Mouse (Mus musculus): ENCODE results near the gene Slc25a11. TPM values are rescaled to one million over a fixed set of nuclear protein-coding genes. Genes with fewer than 3 reads are reported as not detected.

Gene Slc25a11
- polyA plus RNA-seq, 1 experiment, result 136 TPM

DNA sequence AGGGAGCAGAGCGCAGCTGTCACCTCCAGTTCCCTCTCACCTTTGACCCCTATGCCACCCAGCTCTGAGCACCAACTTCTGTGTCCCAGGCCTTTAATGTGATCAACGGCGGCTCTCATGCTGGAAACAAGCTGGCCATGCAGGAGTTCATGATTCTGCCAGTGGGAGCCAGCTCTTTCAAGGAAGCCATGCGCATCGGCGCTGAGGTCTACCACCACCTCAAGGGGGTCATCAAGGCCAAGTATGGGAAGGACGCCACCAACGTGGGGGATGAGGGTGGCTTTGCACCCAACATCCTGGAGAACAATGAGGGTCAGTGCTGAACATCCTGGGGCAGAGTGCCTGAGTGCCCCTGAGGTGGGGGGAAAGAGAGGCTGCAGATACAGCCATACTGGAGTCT lies 13.3 kb upstream of the Slc25a11 start:
- Histone ChIP-seq H3K27me3 (ENCODE audit: control insufficient read depth, insufficient read depth, insufficient read length) (no peaks in the 10 kb centered on the region), H3K79me2 (ENCODE audit: control insufficient read depth, insufficient read depth) (peaks cover 70% of the 10 kb centered on the region), H3K4me3 (ENCODE audit: insufficient read depth, poor library complexity, severe bottlenecking) (no peak overlapping the region), H3K79me3 (ENCODE audit: low read depth) (peaks cover 46% of the 10 kb centered on the region), H3ac (ENCODE audit: control insufficient read depth, insufficient read length, low read depth) (no peak overlapping the region), H3K36me3 (ENCODE audit: control insufficient read depth, insufficient read depth) (peaks cover 64% of the 10 kb centered on the region)
- TF ChIP-seq CTCF (IDR thresholded peaks at IDR 0.05; ENCODE audit: control insufficient read depth, insufficient read depth, insufficient read length), result no peak
- TF ChIP-seq FOSL1 (IDR thresholded peaks at IDR 0.05; ENCODE audit: insufficient read depth, low read length, poor library complexity, severe bottlenecking), result no peak
- TF ChIP-seq CEBPB (IDR thresholded peaks at IDR 0.05; ENCODE audit: low read depth), result no peak
- TF ChIP-seq MYOG (IDR thresholded peaks at IDR 0.05; ENCODE audit: control insufficient read depth, extremely low read depth, insufficient read length), result no peak
- no peak for TF ChIP-seq USF1 (IDR thresholded peaks at IDR 0.05; ENCODE audit: low read depth)
- TF ChIP-seq MAX (IDR thresholded peaks at IDR 0.05), result no peak
- no peak for TF ChIP-seq MYOD1 (IDR thresholded peaks at IDR 0.05; ENCODE audit: control insufficient read depth, insufficient read length, low read depth)

DNA sequence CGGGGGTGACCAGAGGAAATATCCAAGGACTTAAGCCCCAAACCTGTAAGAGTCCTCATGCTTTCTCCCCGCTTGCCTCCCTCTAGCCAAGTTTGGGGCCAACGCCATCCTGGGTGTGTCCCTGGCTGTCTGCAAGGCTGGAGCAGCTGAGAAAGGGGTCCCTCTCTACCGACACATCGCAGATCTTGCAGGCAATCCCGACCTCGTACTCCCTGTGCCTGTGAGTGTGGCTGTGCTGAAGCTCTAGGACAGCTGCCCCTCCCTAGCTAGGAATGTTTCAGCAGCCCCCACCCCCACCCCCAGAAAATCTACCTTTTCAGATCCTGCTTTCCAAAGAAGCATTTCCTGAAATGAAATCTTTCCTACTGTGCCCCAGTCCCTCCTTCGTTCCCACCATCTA lies 11.7 kb upstream of the Slc25a11 start:
- Histone ChIP-seq H3K79me2 (ENCODE audit: control insufficient read depth, insufficient read depth) (peaks cover 76% of the 10 kb centered on the region), H3ac (ENCODE audit: control insufficient read depth, insufficient read length, low read depth) (peak overlapping the region; percentile 55), H3K27me3 (ENCODE audit: control insufficient read depth, insufficient read depth, insufficient read length) (no peaks in the 10 kb centered on the region), H3K4me3 (ENCODE audit: insufficient read depth, poor library complexity, severe bottlenecking) (peak overlapping the region; percentile 16), H3K79me3 (ENCODE audit: low read depth) (peaks cover 46% of the 10 kb centered on the region), H3K36me3 (ENCODE audit: control insufficient read depth, insufficient read depth) (peaks cover 50% of the 10 kb centered on the region)
- TF ChIP-seq CTCF (IDR thresholded peaks at IDR 0.05; ENCODE audit: control insufficient read depth, insufficient read depth, insufficient read length), result no peak
- peak; percentile 11 for TF ChIP-seq MAX (IDR thresholded peaks at IDR 0.05)

GRCm38 (mm10) chr11:70658521-70658920 lies 11.2 kb upstream of the Slc25a11 start:
- peak overlapping the region; percentile 74 for H3ac ChIP-seq (ENCODE audit: control insufficient read depth, insufficient read length, low read depth)
- TF ChIP-seq MYOD1 (IDR thresholded peaks at IDR 0.05; ENCODE audit: control insufficient read depth, insufficient read length, low read depth) (peak; percentile 51), USF1 (IDR thresholded peaks at IDR 0.05; ENCODE audit: low read depth) (no peak), FOSL1 (IDR thresholded peaks at IDR 0.05; ENCODE audit: insufficient read depth, low read length, poor library complexity, severe bottlenecking) (no peak), CTCF (IDR thresholded peaks at IDR 0.05; ENCODE audit: control insufficient read depth, insufficient read depth, insufficient read length) (no peak), CEBPB (IDR thresholded peaks at IDR 0.05; ENCODE audit: low read depth) (no peak), MYOG (IDR thresholded peaks at IDR 0.05; ENCODE audit: control insufficient read depth, extremely low read depth, insufficient read length) (no peak), MAX (IDR thresholded peaks at IDR 0.05) (peak; percentile 12)
- peaks cover 48% of the 10 kb centered on the region for H3K36me3 ChIP-seq (ENCODE audit: control insufficient read depth, insufficient read depth)
- peaks cover 50% of the 10 kb centered on the region for H3K79me3 ChIP-seq (ENCODE audit: low read depth)
- no peaks in the 10 kb centered on the region for H3K27me3 ChIP-seq (ENCODE audit: control insufficient read depth, insufficient read depth, insufficient read length)
- peak overlapping the region; percentile 99 for H3K4me3 ChIP-seq (ENCODE audit: insufficient read depth, poor library complexity, severe bottlenecking)
- peaks cover 80% of the 10 kb centered on the region for H3K79me2 ChIP-seq (ENCODE audit: control insufficient read depth, insufficient read depth)

DNA sequence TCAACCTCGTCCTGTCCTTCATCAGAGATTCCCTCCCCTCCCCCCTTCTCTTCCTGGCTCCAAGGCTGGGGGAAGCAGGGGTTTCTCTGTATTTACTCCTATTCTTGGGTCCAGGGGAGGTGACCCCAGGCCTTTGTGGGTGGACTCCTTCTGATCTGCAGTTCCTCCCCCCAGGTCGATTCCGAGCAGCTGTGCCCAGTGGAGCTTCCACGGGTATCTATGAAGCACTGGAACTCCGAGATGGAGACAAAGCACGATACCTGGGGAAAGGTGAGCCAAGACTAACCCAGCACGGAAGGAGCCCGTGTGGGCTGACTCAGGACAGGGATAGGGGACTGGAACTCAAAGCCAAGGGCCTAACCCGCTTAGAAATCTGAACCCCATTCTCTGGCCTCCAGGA lies 10.7 kb upstream of the Slc25a11 start:
- H3K79me3 ChIP-seq (ENCODE audit: low read depth), result peaks cover 55% of the 10 kb centered on the region
- peaks cover 50% of the 10 kb centered on the region for H3K36me3 ChIP-seq (ENCODE audit: control insufficient read depth, insufficient read depth)
- H3ac ChIP-seq (ENCODE audit: control insufficient read depth, insufficient read length, low read depth), result peak overlapping the region; percentile 74
- H3K4me3 ChIP-seq (ENCODE audit: insufficient read depth, poor library complexity, severe bottlenecking), result peak overlapping the region; percentile 99
- no peak for TF ChIP-seq MYOD1 (IDR thresholded peaks at IDR 0.05; ENCODE audit: control insufficient read depth, insufficient read length, low read depth)
- TF ChIP-seq CTCF (IDR thresholded peaks at IDR 0.05; ENCODE audit: control insufficient read depth, insufficient read depth, insufficient read length), result no peak
- TF ChIP-seq USF1 (IDR thresholded peaks at IDR 0.05; ENCODE audit: low read depth), result no peak
- no peak for TF ChIP-seq FOSL1 (IDR thresholded peaks at IDR 0.05; ENCODE audit: insufficient read depth, low read length, poor library complexity, severe bottlenecking)
- no peak for TF ChIP-seq MYOG (IDR thresholded peaks at IDR 0.05; ENCODE audit: control insufficient read depth, extremely low read depth, insufficient read length)
- no peak for TF ChIP-seq CEBPB (IDR thresholded peaks at IDR 0.05; ENCODE audit: low read depth)
- no peaks in the 10 kb centered on the region for H3K27me3 ChIP-seq (ENCODE audit: control insufficient read depth, insufficient read depth, insufficient read length)
- H3K79me2 ChIP-seq (ENCODE audit: control insufficient read depth, insufficient read depth), result peaks cover 85% of the 10 kb centered on the region

DNA sequence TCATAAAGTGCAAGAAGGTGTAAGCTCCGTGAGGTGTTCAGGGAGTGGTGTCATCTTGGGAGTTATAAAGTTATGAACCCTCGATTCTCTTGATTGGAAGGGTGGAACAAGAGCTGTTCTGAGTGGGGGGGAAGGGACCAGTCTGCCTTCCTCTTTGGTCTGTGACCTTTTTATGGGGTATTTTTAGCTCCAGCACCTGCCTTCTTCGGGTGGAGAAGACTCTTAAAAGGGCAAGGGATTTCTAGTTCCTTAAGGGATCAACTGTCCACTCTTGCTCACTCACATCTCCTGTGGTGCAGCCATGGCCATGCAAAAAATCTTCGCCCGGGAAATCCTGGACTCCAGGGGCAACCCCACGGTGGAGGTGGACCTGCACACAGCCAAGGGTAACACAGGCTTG lies 10.3 kb upstream of the Slc25a11 start:
- Histone ChIP-seq H3K36me3 (ENCODE audit: control insufficient read depth, insufficient read depth) (peaks cover 50% of the 10 kb centered on the region), H3K4me3 (ENCODE audit: insufficient read depth, poor library complexity, severe bottlenecking) (peak overlapping the region; percentile 99), H3K27me3 (ENCODE audit: control insufficient read depth, insufficient read depth, insufficient read length) (no peaks in the 10 kb centered on the region), H3K79me2 (ENCODE audit: control insufficient read depth, insufficient read depth) (peaks cover 90% of the 10 kb centered on the region), H3K79me3 (ENCODE audit: low read depth) (peaks cover 59% of the 10 kb centered on the region), H3ac (ENCODE audit: control insufficient read depth, insufficient read length, low read depth) (peak overlapping the region; percentile 74)
- no peak for TF ChIP-seq USF1 (IDR thresholded peaks at IDR 0.05; ENCODE audit: low read depth)
- no peak for TF ChIP-seq MYOD1 (IDR thresholded peaks at IDR 0.05; ENCODE audit: control insufficient read depth, insufficient read length, low read depth)
- TF ChIP-seq CEBPB (IDR thresholded peaks at IDR 0.05; ENCODE audit: low read depth), result no peak
- no peak for TF ChIP-seq MYOG (IDR thresholded peaks at IDR 0.05; ENCODE audit: control insufficient read depth, extremely low read depth, insufficient read length)
- TF ChIP-seq MAX (IDR thresholded peaks at IDR 0.05), result no peak
- TF ChIP-seq CTCF (IDR thresholded peaks at IDR 0.05; ENCODE audit: control insufficient read depth, insufficient read depth, insufficient read length), result no peak
- no peak for TF ChIP-seq FOSL1 (IDR thresholded peaks at IDR 0.05; ENCODE audit: insufficient read depth, low read length, poor library complexity, severe bottlenecking)

- Histone ChIP-seq H3K79me2 (ENCODE audit: control insufficient read depth, insufficient read depth) (peaks cover 94% of the 10 kb centered on the region), H3K27me3 (ENCODE audit: control insufficient read depth, insufficient read depth, insufficient read length) (no peaks in the 10 kb centered on the region), H3K79me3 (ENCODE audit: low read depth) (peaks cover 65% of the 10 kb centered on the region), H3K36me3 (ENCODE audit: control insufficient read depth, insufficient read depth) (peaks cover 50% of the 10 kb centered on the region), H3K4me3 (ENCODE audit: insufficient read depth, poor library complexity, severe bottlenecking) (peak within 1 kb of the TSS; percentile 99), H3ac (ENCODE audit: control insufficient read depth, insufficient read length, low read depth) (peak within 1 kb of the TSS; percentile 85)
- TF ChIP-seq MYOD1 (IDR thresholded peaks at IDR 0.05; ENCODE audit: control insufficient read depth, insufficient read length, low read depth) (no peak), FOSL1 (IDR thresholded peaks at IDR 0.05; ENCODE audit: insufficient read depth, low read length, poor library complexity, severe bottlenecking) (no peak), USF1 (IDR thresholded peaks at IDR 0.05; ENCODE audit: low read depth) (no peak), MAX (IDR thresholded peaks at IDR 0.05) (no peak), MYOG (IDR thresholded peaks at IDR 0.05; ENCODE audit: control insufficient read depth, extremely low read depth, insufficient read length) (no peak), CTCF (IDR thresholded peaks at IDR 0.05; ENCODE audit: control insufficient read depth, insufficient read depth, insufficient read length) (no peak), CEBPB (IDR thresholded peaks at IDR 0.05; ENCODE audit: low read depth) (no peak)
Measured at GRCm38 (mm10) chr11:70656964-70657363, 9.7 kb upstream of the Slc25a11 start, which contains the start of gene Eno3. Gene Eno3 (plus strand): TSS chr11:70657202.
